Mouse (Mus musculus) Patski (cell line): ENCODE data around the gene Phactr2. TPM values are rescaled to one million over a fixed set of nuclear protein-coding genes. Genes with fewer than 3 reads are reported as not detected.

Experiments used
- ATAC-seq: fragments of 100-300 bp; one replicate; pipeline ENCODE4 v1.8.0; 2021
- CTCF ChIA-PET: fragments of 350-600 bp; sonication (Branson Sonifier 250); formaldehyde crosslinking; loops from one replicate; lab custom pipeline; 2022; ENCODE audit warnings: inconsistent platforms; lab: Charles Lee
- POLR2A ChIA-PET: fragments of 350-600 bp; sonication (Branson Sonifier 250); formaldehyde crosslinking; loops from one replicate; lab custom pipeline; 2022; ENCODE audit warnings: antibody characterized with exemption, inconsistent platforms; lab: Charles Lee
- DNase-seq: peaks from one replicate; pipeline ENCODE4 v3.0.0-alpha.2; 2011; ENCODE audit warnings: low read depth, low spot score
- H3K27me3 ChIP-seq: fragments of 371-371 bp; one replicate; pipeline ENCODE4 v1.5.1; 2021
- CTCF ChIP-seq: fragments of 100-300 bp; IDR thresholded peaks from one replicate; pipeline ENCODE4 v1.5.1; 2021
- in situ Hi-C: fragments of 300-500 bp; cut with MboI; formaldehyde crosslinking; loops from 3 replicates; pipeline ENCODE4 v1.11.1; 2018; ENCODE audit warnings: low pct_unique_long_range_greater_than_20kb, mixed read lengths
- polyA plus RNA-seq: library from polyadenylated mRNA; unstranded; gene quantifications from one replicate; pipeline ENCODE4 v1.2.3, GENCODE M21; 2021

Gene Phactr2
- polyA plus RNA-seq, 1 experiment from 2014 or later = 9.3 TPM

GRCm38 (mm10) chr10:13249126-13249525 is 225.1 kb downstream of the Phactr2 start:
- ATAC-seq = no peak
- in situ Hi-C loops = no loop called here
- H3K27me3 ChIP-seq = no peaks in the 10 kb centered on the region
- ChIA-PET POLR2A (no interaction called here), CTCF (no interaction called here)
- TF ChIP-seq CTCF = no peak
- DNase-seq = no peak

DNA sequence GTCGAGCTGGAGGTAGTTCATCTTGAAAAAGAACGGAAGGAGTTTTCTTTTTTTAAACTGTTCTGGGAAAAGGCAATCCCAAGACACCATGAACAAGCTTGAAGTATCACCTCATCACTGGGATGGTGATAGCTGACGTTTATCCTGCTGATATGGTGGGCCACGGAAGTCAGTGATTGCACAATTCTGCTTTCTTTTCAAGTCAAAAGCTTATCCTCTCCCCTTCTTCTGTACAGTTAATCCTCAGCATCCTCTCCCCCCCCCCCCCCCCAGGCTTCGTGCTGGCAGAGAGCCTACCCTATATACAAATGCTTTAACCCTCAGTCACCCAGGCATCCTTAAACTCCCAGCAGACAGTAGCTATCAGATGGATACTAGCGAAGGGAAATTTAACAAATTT is 228.5 kb downstream of the Phactr2 start:
- no peak for ATAC-seq
- ChIA-PET CTCF (no interaction called here), POLR2A (interaction anchor here (0.6 kb wide), 1 partner anchor 34 kb away, joined by 3 read pairs; no protein-coding TSS in a partner anchor)
- in situ Hi-C loops = no loop called here
- H3K27me3 ChIP-seq = no peaks in the 10 kb centered on the region
- DNase-seq = no peak
- TF ChIP-seq CTCF = no peak

DNA sequence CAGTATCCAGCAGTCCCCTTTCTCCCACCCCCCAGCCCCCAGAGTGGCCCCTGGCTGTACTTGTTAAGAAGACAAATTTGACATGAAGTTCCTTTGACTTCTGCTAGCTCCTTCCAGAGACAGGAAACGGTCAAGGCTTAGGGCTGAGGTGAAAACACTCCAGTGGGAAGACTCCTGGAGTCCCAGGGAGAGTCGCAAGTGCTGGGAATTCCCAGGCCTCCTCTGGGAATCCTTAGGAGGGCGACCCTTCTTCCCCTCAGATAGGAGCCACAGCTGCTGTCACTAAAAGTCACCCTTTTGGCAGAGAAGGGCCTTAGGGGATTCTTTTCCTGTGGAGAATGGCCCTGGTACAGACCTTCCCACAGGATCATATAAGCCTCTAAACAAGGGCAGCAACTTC is 230.0 kb downstream of the Phactr2 start:
- POLR2A ChIA-PET = interaction anchor here (0.6 kb wide), 1 partner anchor 1012 kb away, joined by 3 read pairs; no protein-coding TSS in a partner anchor
- TF ChIP-seq CTCF = no peak
- ATAC-seq (no peak), DNase-seq (no peak)
- in situ Hi-C loops = no loop called here
- CTCF ChIA-PET = interaction anchor here (1.0 kb wide), 1 partner anchor 11 kb away, joined by 3 read pairs; no protein-coding TSS in a partner anchor
- H3K27me3 ChIP-seq = no peaks in the 10 kb centered on the region

DNA sequence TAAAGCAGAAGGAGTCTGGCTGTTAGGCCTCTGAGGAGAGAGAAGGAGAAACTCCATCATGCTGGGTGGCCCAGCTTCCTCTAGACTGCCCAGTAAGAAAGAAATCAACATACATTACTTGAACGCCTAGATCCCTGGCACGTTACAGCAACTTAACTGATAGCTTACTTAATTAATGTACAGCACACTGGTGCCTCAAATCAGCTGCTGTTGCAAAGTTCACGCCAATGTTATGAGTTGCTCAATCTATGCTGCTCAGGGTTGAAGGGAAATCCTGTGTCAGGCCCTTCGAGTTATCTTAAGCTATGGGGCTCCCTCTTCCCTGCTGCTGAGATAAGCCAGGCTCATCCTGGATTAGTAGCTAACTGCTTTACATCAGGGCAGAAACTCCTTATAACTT is 233.8 kb downstream of the Phactr2 start:
- no peak for ATAC-seq
- no peak for DNase-seq
- H3K27me3 ChIP-seq = no peaks in the 10 kb centered on the region
- ChIA-PET CTCF (interaction anchor here (0.9 kb wide), 1 partner anchor 10 kb away, joined by 3 read pairs; no protein-coding TSS in a partner anchor), POLR2A (interaction anchor here (1.0 kb wide), 1 partner anchor 19 kb away, joined by 3 read pairs; no protein-coding TSS in a partner anchor)
- TF ChIP-seq CTCF = no peak
- in situ Hi-C loops = no loop called here

- no peak for DNase-seq
- ATAC-seq = no peak
- no peaks in the 10 kb centered on the region for H3K27me3 ChIP-seq
- CTCF ChIA-PET = no interaction called here
- TF ChIP-seq CTCF = no peak
- in situ Hi-C loops = no loop called here
- POLR2A ChIA-PET = no interaction called here
Measured at GRCm38 (mm10) chr10:13238188-13238587, 236.0 kb downstream of the Phactr2 start.

GRCm38 (mm10) chr10:13236866-13237265 is 237.3 kb downstream of the Phactr2 start:
- ChIA-PET POLR2A (no interaction called here), CTCF (no interaction called here)
- DNase-seq = no peak
- in situ Hi-C loops = no loop called here
- TF ChIP-seq CTCF = no peak
- ATAC-seq = no peak
- no peaks in the 10 kb centered on the region for H3K27me3 ChIP-seq

- DNase-seq = no peak
- in situ Hi-C loops = no loop called here
- no peak for TF ChIP-seq CTCF
- no peak for ATAC-seq
- POLR2A ChIA-PET = interaction anchor here (0.6 kb wide), 1 partner anchor 1918 kb away, joined by 3 read pairs; no protein-coding TSS in a partner anchor
- CTCF ChIA-PET = no interaction called here
- H3K27me3 ChIP-seq = no peaks in the 10 kb centered on the region
Measured at GRCm38 (mm10) chr10:13234503-13234902, 239.7 kb downstream of the Phactr2 start.

DNA sequence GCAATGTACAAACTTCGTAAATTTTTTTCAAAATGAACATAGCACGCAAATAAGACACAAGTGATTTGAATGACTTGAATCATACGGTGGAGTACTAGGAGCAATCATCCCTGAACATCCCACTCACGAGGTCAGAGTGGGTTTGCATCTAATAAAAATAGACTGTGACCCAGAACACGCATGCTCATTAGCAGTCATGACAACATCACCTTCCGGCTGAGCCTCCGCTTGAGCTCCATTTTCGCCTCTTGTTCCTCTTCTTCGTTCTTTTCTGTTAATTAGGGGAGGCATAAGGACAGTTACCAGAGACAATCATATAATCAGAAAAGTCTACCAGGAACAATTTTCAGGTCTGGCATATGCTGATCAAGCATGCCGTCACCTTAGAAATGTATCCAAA is 240.3 kb downstream of the Phactr2 start:
- DNase-seq = no peak
- TF ChIP-seq CTCF = no peak
- no peak for ATAC-seq
- in situ Hi-C loops = no loop called here
- POLR2A ChIA-PET = interaction anchor here (0.6 kb wide), 1 partner anchor 1917 kb away, joined by 3 read pairs; no protein-coding TSS in a partner anchor
- no peaks in the 10 kb centered on the region for H3K27me3 ChIP-seq
- CTCF ChIA-PET = no interaction called here

DNA sequence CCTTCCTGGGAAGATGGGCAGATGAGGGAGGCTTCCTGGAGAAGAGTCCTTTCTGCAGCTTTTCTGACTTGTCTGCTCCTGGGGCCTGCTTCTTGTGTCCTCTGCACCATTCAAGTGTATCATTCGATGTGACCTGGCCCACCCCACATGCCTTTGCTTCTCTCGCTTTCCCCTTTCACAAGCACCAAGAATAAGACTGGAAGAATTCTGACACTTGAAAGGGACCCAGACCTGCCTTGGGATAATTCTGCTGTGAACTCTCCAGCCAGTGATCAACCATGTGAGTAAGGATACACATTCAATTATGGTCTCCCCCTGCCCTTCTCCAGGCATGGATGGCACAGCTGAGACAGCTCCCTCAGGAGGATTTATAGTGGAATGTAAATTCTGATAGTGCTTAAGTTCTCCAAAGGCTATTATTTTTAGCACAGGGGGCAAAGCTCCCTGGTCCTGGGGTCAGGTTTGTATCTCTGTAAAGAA is 241.0 kb downstream of the Phactr2 start:
- CTCF ChIA-PET = no interaction called here
- POLR2A ChIA-PET = no interaction called here
- H3K27me3 ChIP-seq = no peaks in the 10 kb centered on the region
- DNase-seq = no peak
- in situ Hi-C loops = no loop called here
- no peak for ATAC-seq
- no peak for TF ChIP-seq CTCF

GRCm38 (mm10) chr10:13232443-13233142 is 241.6 kb downstream of the Phactr2 start:
- H3K27me3 ChIP-seq = no peaks in the 10 kb centered on the region
- in situ Hi-C loops = no loop called here
- ATAC-seq = no peak
- no peak for DNase-seq
- POLR2A ChIA-PET = no interaction called here
- no peak for TF ChIP-seq CTCF
- CTCF ChIA-PET = no interaction called here

DNA sequence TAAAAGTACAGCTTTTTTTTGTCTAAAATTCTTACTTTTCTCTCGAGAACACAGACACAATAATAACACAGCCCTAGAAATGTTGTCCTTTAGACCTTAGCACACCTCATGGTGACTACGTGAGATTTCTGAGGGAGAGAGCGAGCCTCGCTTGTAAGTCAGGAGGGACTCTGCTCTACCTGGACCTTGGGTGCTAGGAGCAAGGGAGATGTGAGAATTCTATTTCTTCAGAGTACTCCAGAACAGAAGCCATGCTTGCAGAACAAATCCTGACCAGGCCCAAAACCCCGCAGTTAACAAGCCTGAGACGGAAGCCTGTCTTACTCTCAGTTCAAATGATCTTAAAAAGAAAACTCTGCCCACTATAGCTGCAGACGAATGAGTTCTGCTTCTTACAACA is 243.5 kb downstream of the Phactr2 start:
- DNase-seq (no peak), ATAC-seq (no peak)
- no peak for TF ChIP-seq CTCF
- ChIA-PET POLR2A (no interaction called here), CTCF (interaction anchor here (0.9 to 1.7 kb wide), 2 partner anchors 9 kb away, joined by 3 to 5 read pairs; no protein-coding TSS in a partner anchor)
- in situ Hi-C loops = no loop called here
- no peaks in the 10 kb centered on the region for H3K27me3 ChIP-seq
